Mouse (Mus musculus) thymus, postnatal 25 days (tissue): ENCODE data around the gene Sorbs2.

Experiments used
- DNase-seq: peaks from one replicate; pipeline ENCODE4 v3.0.0; 2022

Gene Sorbs2

DNA sequence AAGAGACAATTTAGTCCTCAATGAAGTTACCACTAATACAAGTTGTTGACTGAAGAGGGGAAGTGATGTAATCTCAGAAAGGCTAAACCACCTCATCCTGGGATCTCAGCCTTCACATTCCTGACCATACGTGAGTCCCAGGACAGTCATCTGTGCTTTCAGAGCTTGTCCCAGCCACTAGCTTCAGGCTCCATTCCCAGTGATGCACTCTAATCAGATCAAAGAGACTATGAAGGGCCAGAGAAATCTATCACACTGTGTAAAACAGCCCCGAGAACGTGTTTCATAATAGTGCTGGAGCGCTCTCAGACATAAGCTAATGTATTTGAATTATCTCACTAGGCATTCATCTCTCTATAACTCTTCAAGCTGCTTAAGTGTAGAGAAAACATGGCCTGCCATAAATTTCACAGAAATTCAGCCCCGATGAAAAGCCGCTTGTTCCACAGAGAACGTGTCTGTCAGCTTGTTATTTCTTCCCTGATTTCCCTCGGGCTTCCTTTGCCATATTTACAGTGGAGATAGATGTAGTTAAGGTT, 175.3 kb downstream of the Sorbs2 start:
- DNase-seq: no peak

DNA sequence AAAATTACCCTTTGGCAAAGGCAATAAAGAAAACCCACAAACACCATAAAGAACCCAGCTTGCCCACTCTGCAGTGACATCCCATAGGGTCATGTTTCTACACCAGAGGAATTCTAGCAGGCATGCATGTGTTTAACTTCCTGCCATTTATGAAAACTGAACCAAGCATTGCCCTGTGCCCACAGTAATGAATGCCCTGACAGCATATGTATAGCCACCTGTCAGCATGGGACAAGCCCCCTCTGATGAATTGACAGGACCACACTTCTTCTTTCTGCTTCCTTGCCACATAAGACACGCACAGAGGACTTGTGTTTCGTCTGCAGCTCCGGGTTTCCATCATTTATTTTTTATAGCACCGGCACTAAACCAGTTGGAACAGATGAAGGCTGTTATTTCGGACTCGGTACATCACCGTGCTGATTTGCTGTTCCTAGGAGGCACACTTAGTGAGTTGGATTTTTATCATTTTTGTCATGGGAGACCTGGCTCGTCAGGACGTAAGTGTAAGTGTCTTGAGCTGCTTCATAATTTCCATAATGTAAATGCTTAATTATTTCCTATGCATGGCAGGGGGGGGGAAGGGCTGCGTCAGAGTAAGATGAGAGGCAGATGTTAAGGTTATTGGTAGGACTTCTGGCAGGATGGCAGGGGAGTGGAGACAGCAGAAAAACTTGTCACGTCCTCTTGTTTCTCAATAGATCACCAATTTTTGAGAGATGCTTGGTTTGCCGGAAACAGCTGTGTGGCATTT, 180.5 kb downstream of the Sorbs2 start:
- DNase-seq: no peak

DNA sequence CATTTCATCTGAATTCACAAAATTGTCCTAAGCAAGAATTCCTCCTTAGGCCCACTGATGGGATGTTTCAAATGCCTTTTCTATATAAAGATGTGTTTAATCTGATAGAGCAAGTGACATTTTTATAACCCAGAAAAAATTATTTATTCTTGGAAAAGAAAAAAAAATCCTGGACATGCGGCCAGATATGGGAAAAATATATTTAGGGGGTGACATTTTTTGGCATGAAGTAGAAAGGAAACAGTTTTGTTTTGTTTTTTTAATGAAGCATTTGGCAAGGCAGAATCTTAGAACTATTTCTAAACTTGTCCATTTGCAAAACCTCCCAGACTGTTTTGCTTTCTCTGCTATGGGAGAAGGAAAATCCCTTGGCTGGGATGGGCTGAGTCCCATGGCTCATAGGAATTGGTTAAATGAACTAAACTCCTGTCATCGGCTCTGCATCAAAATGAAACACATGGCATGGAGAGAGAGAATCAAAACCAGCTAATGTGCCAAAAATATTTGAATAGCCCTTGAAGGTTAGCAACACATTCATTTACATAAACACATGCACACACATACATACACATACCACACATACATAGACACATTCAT, 182.1 kb downstream of the Sorbs2 start:
- no peak for DNase-seq

DNA sequence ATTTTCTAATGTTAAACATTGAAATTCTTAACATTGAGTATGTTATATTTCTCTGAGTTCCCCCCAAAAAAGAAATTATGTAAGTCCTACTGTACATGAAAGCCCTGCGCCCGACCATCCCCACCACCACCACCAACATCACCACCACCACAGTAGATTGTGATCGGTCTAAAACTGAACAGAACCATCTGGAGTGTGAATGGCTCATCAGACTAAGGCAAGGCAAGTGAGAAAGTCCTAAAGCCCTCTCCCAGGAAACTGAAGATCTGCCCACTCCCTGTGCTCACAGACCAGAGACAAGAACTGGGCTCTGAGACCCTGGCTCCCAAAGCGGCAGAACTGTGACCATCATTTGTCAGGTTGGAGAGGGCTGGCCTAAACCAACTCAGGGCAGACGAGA, 192.5 kb downstream of the Sorbs2 start:
- DNase-seq: no peak

DNA sequence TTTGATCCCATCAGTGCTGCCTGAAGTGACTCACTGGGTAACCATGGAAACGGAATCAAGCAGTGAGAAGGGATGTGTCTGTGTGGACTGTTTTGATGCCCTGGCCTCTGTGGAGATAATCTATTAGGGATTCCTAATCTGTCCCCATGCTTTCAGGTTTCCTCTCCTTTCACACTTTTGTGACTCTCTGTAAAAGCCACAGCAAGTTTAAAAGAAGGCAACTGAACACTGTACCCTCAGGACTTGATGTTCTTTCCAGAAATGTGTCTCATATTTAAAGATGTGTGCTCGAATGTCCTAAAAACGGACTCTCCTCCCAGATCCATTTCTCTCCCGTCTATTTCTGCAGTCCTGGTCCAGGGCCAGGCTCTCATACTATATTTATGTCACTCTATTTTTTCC, 196.1 kb downstream of the Sorbs2 start:
- DNase-seq: no peak

DNA sequence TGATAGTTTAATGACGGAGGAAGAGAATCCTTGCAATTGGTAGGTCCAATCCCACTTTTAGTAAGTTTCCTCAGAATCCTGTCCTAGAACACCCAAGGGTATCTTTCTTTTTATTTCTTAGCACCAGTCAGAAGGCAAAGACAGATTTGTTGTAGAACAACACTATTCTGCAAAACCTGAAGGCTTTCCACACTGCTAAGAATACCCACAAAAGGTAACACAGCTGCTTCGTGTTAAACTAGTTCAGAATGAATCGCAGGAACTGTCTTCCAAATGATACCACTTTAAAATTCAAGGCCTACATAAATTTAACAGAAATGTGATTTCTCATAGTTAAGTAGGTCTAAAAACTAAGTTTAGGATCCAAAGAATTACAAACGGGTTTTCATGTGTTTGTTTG, 201.5 kb downstream of the Sorbs2 start:
- no peak for DNase-seq

DNA sequence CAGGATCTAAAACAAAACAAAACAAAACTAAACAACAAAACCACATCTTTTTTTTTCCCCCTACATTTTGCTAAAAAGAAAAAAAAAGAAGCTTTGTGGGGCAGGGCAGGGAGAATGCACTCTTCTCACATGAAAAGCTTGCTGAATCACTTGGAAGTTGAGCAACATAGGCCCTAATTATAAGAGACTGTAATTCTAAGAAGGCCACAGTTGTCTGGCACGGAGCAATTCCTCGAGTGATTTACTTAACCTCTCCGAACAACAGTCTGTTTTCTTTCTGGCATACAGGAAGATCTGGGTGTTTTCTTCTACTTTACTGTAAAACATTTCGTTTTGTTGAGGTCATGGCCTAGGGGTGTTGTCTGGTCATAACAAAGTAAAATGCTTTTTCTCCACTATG, 202.1 kb downstream of the Sorbs2 start:
- DNase-seq: no peak

DNA sequence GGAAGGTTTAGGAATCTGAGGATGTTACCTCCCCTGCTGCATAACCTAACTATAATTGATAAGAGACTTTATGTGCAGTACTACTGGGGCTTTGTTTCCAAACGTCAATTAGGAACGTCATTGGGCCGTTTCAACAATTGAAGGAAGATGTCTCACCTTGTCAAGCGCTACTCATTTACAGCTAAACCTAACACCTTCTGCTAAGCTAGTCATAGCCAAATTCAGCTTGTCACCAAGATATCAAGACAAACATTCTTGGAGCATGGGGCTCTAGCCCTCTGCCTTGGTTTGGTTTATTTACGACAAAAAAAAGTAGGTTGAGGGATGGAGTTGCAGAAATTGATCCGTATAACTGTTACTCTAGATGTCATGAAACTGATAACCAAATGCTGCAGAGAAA, 205.0 kb downstream of the Sorbs2 start:
- no peak for DNase-seq

DNA sequence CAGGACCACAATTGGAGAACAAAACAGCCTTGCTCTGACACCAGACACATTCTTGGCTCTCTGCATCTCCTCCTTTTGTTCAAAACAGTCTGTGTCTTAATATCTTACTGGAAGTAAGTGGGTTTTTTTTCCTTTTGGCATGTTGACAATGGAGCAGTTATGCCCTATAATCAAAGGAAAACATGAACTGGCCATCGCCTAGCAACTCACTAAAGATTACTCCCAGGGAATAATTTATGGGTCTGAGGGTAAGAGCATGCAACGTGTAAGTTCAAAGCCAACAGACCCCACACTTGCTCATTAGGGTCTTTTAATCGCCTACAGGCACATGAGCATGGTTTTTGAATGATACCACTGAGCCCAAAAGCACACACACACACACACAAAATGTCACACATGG, 207.2 kb downstream of the Sorbs2 start:
- no peak for DNase-seq

DNA sequence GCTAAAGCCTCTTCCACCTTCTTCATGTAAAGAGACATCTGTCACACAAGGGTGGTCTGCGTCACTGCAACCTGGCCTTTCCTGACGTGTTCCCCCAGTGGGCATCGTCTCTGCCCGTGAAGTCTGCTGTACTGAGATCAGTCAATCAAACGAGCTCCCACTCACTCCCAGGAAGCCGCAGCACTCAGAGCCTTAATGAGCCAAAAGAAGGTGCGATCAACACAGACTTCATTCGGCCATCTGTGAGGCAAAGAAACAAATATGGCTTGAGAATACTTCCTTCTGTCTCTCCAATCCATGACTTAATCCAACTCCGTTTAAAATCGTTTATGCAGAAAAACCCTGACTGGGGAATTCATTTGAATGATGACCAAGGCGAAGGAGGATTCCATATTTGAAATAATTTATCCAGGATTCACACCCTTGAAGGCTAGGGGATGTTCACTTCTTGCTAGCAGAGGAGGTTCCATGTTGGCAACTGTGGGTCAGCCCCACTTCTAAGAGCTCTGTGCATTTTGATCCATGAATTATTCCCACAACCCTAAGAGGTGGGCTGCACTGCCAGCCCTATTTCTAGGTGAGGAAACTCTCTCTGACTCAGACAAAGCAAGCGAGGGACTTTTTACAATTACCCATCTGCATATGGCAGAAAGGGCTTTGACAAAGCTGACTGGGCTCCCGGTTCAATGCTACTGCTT, 207.9 kb downstream of the Sorbs2 start:
- no peak for DNase-seq

DNA sequence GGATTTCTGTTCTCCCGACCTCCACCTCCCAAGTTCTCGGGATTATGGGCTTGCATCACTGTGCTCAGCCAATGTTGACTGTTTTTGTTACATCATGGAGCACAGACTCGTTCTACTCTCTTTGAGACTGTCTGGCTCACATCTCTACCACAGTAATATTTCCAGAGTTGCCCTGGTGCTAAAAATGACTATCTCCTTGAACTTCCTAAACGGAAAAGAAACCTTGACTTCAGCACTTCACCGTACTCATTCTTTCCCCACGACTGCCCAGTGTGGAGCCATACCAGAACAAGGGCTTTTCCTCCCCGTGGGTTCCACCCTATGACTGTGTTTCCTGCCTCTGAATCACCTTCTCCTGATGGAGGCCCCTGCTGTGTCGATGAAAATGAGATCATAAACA, 212.2 kb downstream of the Sorbs2 start:
- DNase-seq: no peak

DNA sequence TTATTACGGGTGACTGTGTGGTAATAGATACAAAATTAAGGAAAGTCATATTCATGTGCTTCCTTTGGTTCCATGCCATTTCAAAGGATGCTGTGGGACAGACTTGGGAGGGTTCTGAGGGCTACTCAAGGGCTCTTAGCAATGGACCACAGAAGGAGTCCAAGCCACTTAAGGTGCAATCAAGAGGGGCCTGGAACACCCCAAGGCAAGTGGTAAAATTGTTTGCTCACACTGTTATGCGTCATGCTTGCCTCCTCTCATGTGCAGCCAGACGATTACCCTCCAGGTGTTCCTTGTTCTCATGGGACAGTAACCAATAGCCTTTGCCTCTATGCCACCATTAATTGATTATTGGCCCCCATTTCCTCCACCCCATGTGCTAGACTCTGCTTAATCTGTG, 216.6 kb downstream of the Sorbs2 start:
- DNase-seq: no peak

DNA sequence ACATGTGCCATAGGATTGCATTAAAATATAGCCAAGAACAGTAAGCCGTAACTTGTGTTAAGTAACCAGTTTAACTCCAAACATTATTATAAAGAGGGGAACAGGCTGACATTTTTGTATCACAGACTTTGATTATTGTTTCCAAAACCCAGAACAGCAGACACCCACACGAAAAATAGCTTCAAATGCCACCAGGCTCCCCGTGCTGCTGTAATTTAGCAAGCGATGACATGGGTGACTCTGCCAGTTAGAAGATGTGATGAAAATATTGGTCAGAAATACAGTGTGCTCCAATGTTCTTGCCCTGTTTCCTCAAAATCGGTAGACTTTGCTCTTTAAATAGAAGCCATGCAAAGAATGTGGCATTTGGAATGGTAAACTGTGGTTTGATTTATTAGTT, 217.7 kb downstream of the Sorbs2 start:
- DNase-seq: no peak

DNA sequence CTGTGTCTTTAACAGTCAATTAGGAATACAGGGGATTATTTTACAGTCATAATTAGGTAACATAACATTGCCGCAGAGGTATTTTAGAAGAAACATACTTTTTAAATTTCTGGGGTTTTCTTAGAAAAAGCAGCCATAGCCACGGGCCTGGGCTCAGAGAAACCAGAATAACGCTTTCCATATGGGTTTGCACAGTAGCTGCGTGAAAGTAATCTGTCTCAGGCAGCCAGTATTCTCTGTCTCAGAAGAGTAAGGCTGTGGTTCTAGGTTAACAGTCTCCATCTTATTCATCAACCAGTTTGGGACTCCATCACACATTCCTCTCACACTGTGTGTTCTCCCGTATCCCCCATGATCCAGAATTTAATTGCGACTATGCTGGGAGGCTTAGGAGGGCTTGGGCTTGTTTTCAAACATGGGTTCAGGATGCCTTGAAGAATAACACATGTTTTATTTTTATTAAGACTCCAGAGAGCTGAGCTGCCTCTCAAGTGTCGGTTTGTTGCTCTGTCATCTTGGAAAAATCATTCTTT, 222.3 kb downstream of the Sorbs2 start:
- DNase-seq: no peak

DNA sequence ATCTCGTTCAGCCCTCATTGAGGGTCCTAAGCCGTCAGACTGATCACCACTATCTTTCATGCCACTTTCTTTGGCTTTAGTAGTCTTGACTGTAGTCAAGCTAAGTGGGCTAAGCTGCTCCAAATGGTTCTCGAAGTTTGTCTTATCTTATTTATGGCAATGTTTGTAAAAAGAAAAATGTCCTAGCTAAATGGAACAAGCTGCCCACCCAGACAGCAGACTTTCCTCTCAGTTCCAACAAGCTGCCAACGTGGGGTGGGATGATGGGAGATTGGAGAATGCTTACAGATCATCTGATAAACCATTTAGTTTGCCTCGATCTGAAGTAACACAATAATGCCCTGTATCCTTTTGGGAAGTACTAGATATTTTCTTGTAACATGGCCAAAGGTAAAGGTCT, 223.2 kb downstream of the Sorbs2 start:
- no peak for DNase-seq

DNA sequence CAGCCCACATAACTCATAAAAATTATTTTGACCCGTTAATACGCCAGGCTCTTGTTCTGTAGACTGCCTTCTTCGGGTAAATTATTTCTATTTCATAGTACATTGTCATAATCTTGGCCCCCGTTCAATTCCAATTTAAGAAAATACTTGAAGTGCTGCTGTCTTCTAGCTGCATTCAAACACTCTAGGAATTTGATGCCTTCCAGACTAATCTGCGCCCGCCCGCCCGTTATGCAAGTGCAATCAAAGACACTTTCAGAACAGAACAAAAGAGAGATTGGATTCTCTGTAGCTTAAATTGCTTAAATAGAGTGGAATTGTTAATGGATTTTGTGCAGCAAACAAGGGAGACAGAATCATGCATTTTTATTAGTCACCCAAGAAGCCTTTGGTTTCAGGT, 226.5 kb downstream of the Sorbs2 start:
- no peak for DNase-seq

DNA sequence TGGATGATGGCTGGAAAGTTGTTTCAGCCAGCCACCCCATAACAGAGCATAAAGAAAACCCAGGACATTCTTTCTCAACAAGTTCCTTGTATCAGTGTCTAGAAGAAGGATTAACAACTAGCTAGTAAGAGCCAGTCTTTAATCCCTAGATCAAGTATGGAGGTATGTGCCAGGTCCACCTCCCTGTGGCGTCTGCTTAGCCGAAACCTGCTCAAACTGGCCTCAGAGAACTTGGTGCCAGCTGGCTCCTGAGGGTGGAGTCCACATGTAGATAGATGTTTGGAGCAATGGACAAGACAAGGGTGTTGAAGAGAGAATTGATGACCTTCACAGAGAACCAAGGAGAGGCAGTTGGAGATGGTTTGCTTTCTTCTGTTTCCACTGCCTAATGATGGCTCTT, 229.7 kb downstream of the Sorbs2 start:
- DNase-seq: no peak

DNA sequence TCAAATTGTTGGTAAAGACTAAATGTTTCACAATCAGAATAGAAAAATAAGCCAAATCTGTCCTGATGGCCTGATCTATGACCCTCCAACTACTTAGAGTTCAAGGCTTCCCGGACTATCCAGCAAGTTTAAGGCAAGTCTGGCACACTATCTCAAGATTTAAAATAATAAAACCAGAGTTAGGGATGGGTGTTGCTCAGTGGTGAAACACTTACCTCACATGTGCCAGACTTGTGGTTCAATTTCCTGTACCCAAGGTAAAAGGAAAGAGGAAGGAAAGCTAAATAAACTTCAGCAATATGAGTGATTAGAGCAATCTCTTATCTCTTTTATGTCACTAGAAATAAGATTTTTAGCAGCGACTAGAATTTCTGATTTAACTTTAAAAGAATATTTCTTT, 235.7 kb downstream of the Sorbs2 start:
- no peak for DNase-seq

DNA sequence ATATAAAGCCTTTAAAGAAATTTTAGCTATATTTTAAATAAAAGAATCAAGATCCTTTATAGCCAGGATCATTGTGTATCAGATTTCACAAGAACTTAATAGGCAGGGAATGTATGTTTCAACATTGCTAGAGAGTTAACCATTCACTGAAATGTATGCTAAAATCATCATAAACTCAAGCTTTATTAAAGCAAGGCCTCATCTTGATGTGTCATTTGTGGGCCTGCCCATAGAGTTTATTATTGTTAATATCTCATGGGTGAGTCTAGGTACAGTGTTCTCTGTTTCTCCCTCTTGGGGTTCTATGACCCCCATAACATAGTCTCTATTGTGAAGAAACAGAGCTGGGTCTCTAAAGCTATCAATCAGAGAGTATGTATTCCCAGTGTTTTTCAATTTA, 236.2 kb downstream of the Sorbs2 start:
- no peak for DNase-seq

DNA sequence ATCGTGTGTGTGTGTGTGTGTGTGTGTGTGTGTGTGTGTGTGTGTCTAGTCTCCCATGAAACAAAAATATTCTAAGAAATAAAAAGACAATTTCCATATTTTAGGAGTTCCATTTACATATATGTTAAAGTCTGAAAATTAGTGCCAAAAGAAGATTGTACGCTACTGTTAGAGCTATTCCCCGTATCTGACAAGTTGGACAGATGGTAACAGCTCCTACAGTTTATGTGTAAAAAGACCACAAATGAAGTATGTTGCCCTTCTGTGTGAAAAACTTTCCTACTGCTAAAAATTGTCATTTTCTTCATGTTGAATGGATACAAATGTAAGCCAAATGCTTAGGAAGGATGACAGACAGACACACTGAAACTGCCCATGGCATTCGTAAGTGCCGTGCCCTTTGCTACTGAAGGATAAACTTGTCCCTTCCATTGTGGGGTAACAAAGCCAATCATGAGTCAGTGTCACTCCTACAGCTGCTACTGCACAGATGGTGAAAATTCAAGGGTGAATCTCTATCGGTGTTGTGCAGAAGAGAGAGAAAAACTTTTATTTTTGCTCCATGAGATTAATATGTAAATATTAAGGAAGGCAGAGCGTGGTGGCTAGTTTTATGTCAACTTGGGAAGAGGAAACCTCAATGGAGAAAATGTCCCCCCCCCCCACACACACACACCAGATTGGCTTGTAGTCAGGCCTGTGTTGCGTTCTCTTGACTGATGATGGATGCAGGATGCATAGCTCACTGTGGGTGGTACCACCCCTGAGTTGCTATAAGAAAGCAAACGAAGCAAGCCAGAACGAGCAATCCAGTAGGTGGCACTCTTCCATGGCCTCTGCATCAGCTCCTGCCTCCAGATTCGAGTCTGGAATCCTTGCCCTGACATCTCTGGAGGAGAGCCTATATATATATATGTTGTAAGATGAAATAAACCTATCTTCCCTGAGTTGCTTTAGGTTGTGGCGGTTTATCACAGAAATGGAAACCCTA, 244.2 kb downstream of the Sorbs2 start:
- no peak for DNase-seq

DNA sequence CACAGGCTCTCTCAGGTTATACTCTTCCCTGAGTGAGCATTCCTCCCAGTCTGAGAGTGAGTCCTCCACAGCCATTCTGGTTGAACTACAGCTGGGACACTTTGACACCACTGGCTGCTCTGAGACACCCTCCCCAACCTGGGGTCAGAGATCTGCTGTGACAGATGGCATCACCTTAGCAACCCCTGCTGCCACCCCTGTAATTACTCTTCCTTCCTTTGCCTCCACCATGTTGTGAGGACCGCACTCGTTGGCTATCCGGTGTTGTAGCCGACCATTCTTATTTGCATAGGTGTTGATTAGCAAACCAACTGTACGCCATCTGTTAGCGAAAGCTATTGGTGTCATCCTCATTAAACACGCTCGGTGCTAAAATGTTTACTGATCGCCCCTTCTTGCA, 247.9 kb downstream of the Sorbs2 start:
- DNase-seq: no peak

DNA sequence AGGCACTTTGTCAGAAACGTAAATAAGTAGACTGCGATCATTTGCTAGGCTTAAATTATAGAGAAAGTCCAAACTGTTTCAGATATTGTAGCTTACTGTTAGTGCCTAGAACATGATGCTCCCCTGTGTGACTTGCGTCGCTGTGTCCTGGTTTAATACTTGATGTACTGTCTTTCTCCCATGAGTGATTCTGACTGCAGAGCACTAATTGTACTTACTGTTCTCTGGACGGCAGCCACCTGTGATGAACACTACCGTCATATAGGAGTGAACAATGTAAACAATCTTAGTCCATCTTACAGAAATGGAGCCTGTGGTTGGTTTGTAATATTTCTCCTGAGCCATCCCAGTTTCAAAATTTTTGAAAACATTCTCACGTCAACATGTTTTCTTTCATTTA, 248.4 kb downstream of the Sorbs2 start:
- DNase-seq: no peak

DNA sequence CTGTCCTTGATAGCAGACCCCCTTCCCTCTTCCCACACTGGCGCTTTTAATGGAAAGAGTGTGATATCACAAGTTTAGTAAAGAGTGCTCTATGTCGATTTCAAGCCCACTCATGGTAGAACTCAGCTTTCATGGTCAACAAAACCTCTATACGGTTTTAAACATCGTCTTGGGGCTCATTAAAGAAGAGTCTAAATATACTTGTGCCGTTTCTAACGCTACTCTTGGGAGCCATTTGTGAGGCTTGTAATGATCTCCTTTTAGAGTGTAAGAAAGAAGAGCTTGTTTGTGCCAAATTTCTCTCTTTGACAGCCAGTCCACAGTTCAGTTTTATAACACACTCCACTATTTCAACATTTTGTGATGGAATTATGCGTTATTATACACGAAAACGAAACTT, 253.0 kb downstream of the Sorbs2 start:
- DNase-seq: no peak
